Mouse (Mus musculus) cerebellum, adult 2 months (tissue): ENCODE results near the gene Gm3646. TPM values are rescaled to one million over a fixed set of nuclear protein-coding genes. Genes with fewer than 3 reads are reported as not detected.

Experiments
- DNase-seq, 2 experiments: peaks; one replicate each; pipeline ENCODE4 v3.0.0; 2021
- H3K27ac ChIP-seq: fragments of 200-500 bp; 2 replicates; pipeline ENCODE4 v1.5.1; 2012; ENCODE audit warnings: low read length, control low read depth, inconsistent platforms; ENCODE audit not compliant: insufficient read depth
- H3K27me3 ChIP-seq: fragments of 200-500 bp; 2 replicates; pipeline ENCODE4 v1.6.1; 2012; ENCODE audit warnings: inconsistent platforms, mild to moderate bottlenecking, low read length, moderate library complexity; ENCODE audit not compliant: control insufficient read depth, insufficient read depth
- H3K4me1 ChIP-seq: fragments of 200-500 bp; 2 replicates; pipeline ENCODE4 v1.6.1; 2011; ENCODE audit warnings: low read length; ENCODE audit not compliant: control insufficient read depth, insufficient read depth
- H3K4me3 ChIP-seq: fragments of 200-500 bp; replicated peaks from 2 replicates; pipeline ENCODE3; 2011; ENCODE audit warnings: mild to moderate bottlenecking, low read depth, low read length, control low read depth; ENCODE audit not compliant: insufficient read depth
- CTCF ChIP-seq: fragments of 200-500 bp; IDR thresholded peaks from 2 replicates; pipeline ENCODE4 v1.5.1; 2011; ENCODE audit warnings: low read depth, mild to moderate bottlenecking, control low read depth, low read length, moderate library complexity, borderline replicate concordance; ENCODE audit not compliant: insufficient read depth
- POLR2A ChIP-seq: fragments of 200-500 bp; IDR thresholded peaks from 2 replicates; pipeline ENCODE4 v1.6.1; 2011; ENCODE audit warnings: low read length, control low read depth, borderline replicate concordance; ENCODE audit not compliant: insufficient read depth
- whole genome bisulfite sequencing: fragments of 180-500 bp; shearing (Covaris S2); methylation state at CpG from one replicate; pipeline ENCODE4 v1.1.7; 2018; 5-methylcytosine and 5-hydroxymethylcytosine counted together
- polyA plus RNA-seq: library from polyadenylated mRNA; depleted of rRNA; stranded (reverse); fragments of >200 nt; gene quantifications from 2 replicates; pipeline ENCODE4 v1.2.3, GENCODE M21; 2012

The Gm3646 gene
- polyA plus RNA-seq, 1 experiment, result not detected

GRCm38 (mm10) chr1:39773991-39774729, 31.0 kb downstream of the Gm3646 start:
- TF ChIP-seq POLR2A, result no peak
- TF ChIP-seq CTCF, result no peak
- no peak overlapping the region for H3K27ac ChIP-seq
- H3K27me3 ChIP-seq, result no peaks in the 10 kb centered on the region
- DNase-seq, result peak in 1 of 2 experiments; percentile 28
- no peak overlapping the region for H3K4me3 ChIP-seq
- WGBS, result 30% methylated on average over 14 of the region's 14 CpGs
- peaks cover 11% of the 10 kb centered on the region; the same call in 1 of the 2 replicates for H3K4me1 ChIP-seq

GRCm38 (mm10) chr1:39773551-39773950, 31.6 kb downstream of the Gm3646 start:
- WGBS, result 24% methylated on average over 5 of the region's 5 CpGs
- TF ChIP-seq POLR2A, result no peak
- no peak for TF ChIP-seq CTCF
- Histone ChIP-seq H3K27me3 (no peaks in the 10 kb centered on the region), H3K27ac (no peak overlapping the region), H3K4me1 (peaks cover 11% of the 10 kb centered on the region; the same call in 1 of the 2 replicates), H3K4me3 (no peak overlapping the region)
- no peak for DNase-seq

GRCm38 (mm10) chr1:39772401-39773095, 32.6 kb downstream of the Gm3646 start:
- WGBS, result 23% methylated on average over 3 of the region's 3 CpGs
- DNase-seq, result peak; percentile 31 to 49
- TF ChIP-seq POLR2A, result no peak
- TF ChIP-seq CTCF, result no peak
- Histone ChIP-seq H3K27me3 (no peaks in the 10 kb centered on the region), H3K27ac (no peak overlapping the region), H3K4me3 (no peak overlapping the region), H3K4me1 (peaks cover 11% of the 10 kb centered on the region; the same call in 1 of the 2 replicates)

- H3K27ac ChIP-seq, result no peak overlapping the region
- no peaks in the 10 kb centered on the region for H3K27me3 ChIP-seq
- WGBS, result 72% methylated on average over 5 of the region's 5 CpGs
- H3K4me3 ChIP-seq, result no peak overlapping the region
- no peak for TF ChIP-seq POLR2A
- no peak for TF ChIP-seq CTCF
- H3K4me1 ChIP-seq, result peaks cover 11% of the 10 kb centered on the region; the same call in 1 of the 2 replicates
- peak in 1 of 2 experiments; percentile 17 for DNase-seq
Observed at GRCm38 (mm10) chr1:39770436-39770835, 34.7 kb downstream of the Gm3646 start.

- TF ChIP-seq CTCF (no peak), POLR2A (no peak)
- H3K27ac ChIP-seq, result no peak overlapping the region
- no peak for DNase-seq
- no peak overlapping the region for H3K4me3 ChIP-seq
- WGBS, result 92% methylated on average over 3 of the region's 3 CpGs
- no peaks in the 10 kb centered on the region for H3K27me3 ChIP-seq
- H3K4me1 ChIP-seq, result peaks cover 5% of the 10 kb centered on the region; the same call in 1 of the 2 replicates
Observed at GRCm38 (mm10) chr1:39768017-39768416, 37.1 kb downstream of the Gm3646 start.

GRCm38 (mm10) chr1:39765854-39766493, 39.2 kb downstream of the Gm3646 start:
- Histone ChIP-seq H3K4me3 (no peak overlapping the region), H3K27me3 (no peaks in the 10 kb centered on the region), H3K4me1 (peaks cover 4% of the 10 kb centered on the region; the same call in 1 of the 2 replicates), H3K27ac (no peak overlapping the region)
- no peak for DNase-seq
- TF ChIP-seq POLR2A (no peak), CTCF (no peak)
- WGBS, result 78% methylated on average over 7 of the region's 7 CpGs

- no peak overlapping the region for H3K4me3 ChIP-seq
- H3K27ac ChIP-seq, result no peak overlapping the region
- no peaks in the 10 kb centered on the region for H3K27me3 ChIP-seq
- peaks cover 4% of the 10 kb centered on the region; the same call in 1 of the 2 replicates for H3K4me1 ChIP-seq
- peak; percentile 50 to 64 for DNase-seq
- no peak for TF ChIP-seq POLR2A
- TF ChIP-seq CTCF, result no peak
- WGBS, result 12% methylated on average over 10 of the region's 10 CpGs
Observed at GRCm38 (mm10) chr1:39762025-39762370, 43.1 kb downstream of the Gm3646 start.
